8 mouse cellular contexts compared by ENCODE assay signal in the genomic region with DNA sequence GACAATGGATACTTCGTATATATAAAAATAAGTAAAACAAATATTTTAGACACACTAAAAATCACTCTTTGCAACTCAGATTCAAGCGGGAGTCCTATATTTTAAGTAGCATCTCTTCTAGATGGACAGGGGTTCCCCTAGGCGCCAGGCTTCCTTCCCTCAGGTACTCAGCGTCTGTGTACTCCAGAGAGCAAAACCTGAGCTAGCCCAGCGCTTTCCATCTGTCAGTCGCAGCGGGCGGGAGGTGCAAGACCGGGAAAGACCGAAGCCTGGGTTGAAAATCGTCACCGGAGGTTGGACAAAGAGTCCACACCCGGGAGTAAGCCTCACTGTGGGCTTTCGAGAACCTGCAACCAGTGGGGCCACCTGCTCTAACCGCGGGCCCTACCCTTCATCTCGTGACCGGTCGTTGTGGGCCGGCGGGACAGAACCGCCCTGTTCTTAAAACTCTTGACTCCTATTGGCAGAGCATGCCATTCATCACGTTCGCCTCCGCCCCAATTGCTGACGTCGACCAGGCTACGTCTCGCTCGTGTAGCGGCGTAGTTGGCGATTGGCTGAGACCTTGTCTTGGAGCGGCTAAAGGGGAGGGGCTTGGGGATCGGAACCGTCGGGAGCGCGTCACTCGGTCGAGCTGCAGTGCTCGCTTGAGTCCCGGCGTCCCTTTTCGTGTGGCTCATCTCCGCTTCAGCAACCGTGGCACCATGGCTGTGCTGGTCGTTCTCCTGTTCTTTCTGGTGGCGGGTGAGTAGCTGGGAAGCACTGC. TPM values are rescaled to one million over a fixed set of nuclear protein-coding genes. Genes with fewer than 3 reads are reported as not detected.
DNase-seq lines count a peak whose midpoint lies in the region; ATAC-seq and TF ChIP-seq lines count a peak whose summit lies in the region.

Gene Atp6ap2, plus strand, starts transcription at position 610 of the 766 bp plus-strand sequence.

- peaks cover 19% of the 10 kb centered on the region for H3K79me2 ChIP-seq in MEL (ENCODE audit: control insufficient read depth, insufficient read depth, low read length, poor library complexity)

- ATAC-seq in forebrain, postnatal 0 days, result peak; percentile 99
- ATAC-seq in lung, embryonic 15.5 days (ENCODE audit: borderline replicate concordance, extremely low read depth, low FRiP score, low TSS enrichment), result peak; percentile 99

- H3K9me3 ChIP-seq in MEL (replicated peaks; ENCODE audit: insufficient read depth, low read length), result no peaks in the 10 kb centered on the region
- no peaks in the 10 kb centered on the region for H3K9me3 ChIP-seq in forebrain, postnatal 0 days (ENCODE audit: low read length)
- no peaks in the 10 kb centered on the region for H3K9me3 ChIP-seq in lung, embryonic 15.5 days

- no peak for TF ChIP-seq CTCF in MEL (IDR thresholded peaks at IDR 0.05 in 2 of 3, conservative IDR thresholded peaks at IDR 0.05 in 1 of 3; ENCODE audit: control insufficient read depth in 1 of 3, insufficient read depth in 1 of 3, low read depth in 2 of 3, low read length in 3 of 3, poor library complexity in 1 of 3, severe bottlenecking in 1 of 3)
- no peak for TF ChIP-seq CTCF in cerebellum, adult 2 months (IDR thresholded peaks at IDR 0.05; ENCODE audit: borderline replicate concordance, insufficient read depth, low read depth, low read length)
- TF ChIP-seq CTCF in forebrain, postnatal 0 days (IDR thresholded peaks at IDR 0.05; ENCODE audit: low read depth), result no peak

- TF ChIP-seq RAD21 in MEL (IDR thresholded peaks at IDR 0.05; ENCODE audit: low read depth, low read length), result no peak

- H3K4me3 ChIP-seq in MEL (ENCODE audit: control insufficient read depth in 1 of 2, insufficient read depth in 1 of 2, low read depth in 2 of 2, low read length in 2 of 2), result peak within 1 kb of the TSS; percentile 70 to 96
- H3K4me3 ChIP-seq in cerebellum, adult 2 months (replicated peaks; ENCODE audit: insufficient read depth, low read depth, low read length), result peak within 1 kb of the TSS; percentile 77
- peak within 1 kb of the TSS; percentile 57 for H3K4me3 ChIP-seq in forebrain, postnatal 0 days (ENCODE audit: low read depth, low read length)
- peak within 1 kb of the TSS; percentile 76 for H3K4me3 ChIP-seq in lung, embryonic 15.5 days

- DNase-seq in MEL (ENCODE audit: low read depth, low spot score), result peak; percentile 99
- DNase-seq in cerebellum, adult 2 months, result peak; percentile 92 to 97
- peak; percentile 95 for DNase-seq in forebrain, postnatal 0 days
- peak; percentile 93 for DNase-seq in heart, postnatal 4 days
- peak; percentile 92 to 94 for DNase-seq in layer of hippocampus, adult 8-10 months (ENCODE audit: low spot score in 2 of 2)
- peak; percentile 90 for DNase-seq in ovary, adult 18-20 months (ENCODE audit: low spot score)
- DNase-seq in thymus, postnatal 0 days (ENCODE audit: low spot score), result peak; percentile 94

- no peaks in the 10 kb centered on the region for H3K27me3 ChIP-seq in MEL (ENCODE audit: control insufficient read depth in 1 of 2, insufficient read depth in 2 of 2, low read length in 2 of 2)
- no peaks in the 10 kb centered on the region for H3K27me3 ChIP-seq in cerebellum, adult 2 months (ENCODE audit: control insufficient read depth, insufficient read depth, low read length)
- H3K27me3 ChIP-seq in forebrain, postnatal 0 days (ENCODE audit: insufficient read depth, low read length), result no peaks in the 10 kb centered on the region
- 0 out of 2 replicates have a peak, but pooled peaks cover 5% of the 10 kb centered on the region for H3K27me3 ChIP-seq in lung, embryonic 15.5 days

- peak; percentile 84 to 95 for TF ChIP-seq POLR2A in MEL (IDR thresholded peaks at IDR 0.05; ENCODE audit: control insufficient read depth in 1 of 2, insufficient read depth in 1 of 2, low read depth in 1 of 2, low read length in 2 of 2, poor library complexity in 1 of 2)
- TF ChIP-seq POLR2A in cerebellum, adult 2 months (IDR thresholded peaks at IDR 0.05; ENCODE audit: borderline replicate concordance, insufficient read depth, low read length), result peak; percentile 83; the same call in 1 of the 2 replicates

- peaks cover 4 to 11% of the 10 kb centered on the region in 2 experiments for H3K4me1 ChIP-seq in MEL (ENCODE audit: control insufficient read depth in 1 of 2, insufficient read depth in 2 of 2, low read length in 2 of 2)
- peaks cover 6% of the 10 kb centered on the region; the same call in 1 of the 2 replicates for H3K4me1 ChIP-seq in cerebellum, adult 2 months (ENCODE audit: control insufficient read depth, insufficient read depth, low read length)
- H3K4me1 ChIP-seq in forebrain, postnatal 0 days (ENCODE audit: insufficient read depth), result no peaks in the 10 kb centered on the region
- peaks cover 4% of the 10 kb centered on the region; the same call in 1 of the 2 replicates for H3K4me1 ChIP-seq in lung, embryonic 15.5 days

- H3K4me2 ChIP-seq in forebrain, postnatal 0 days (ENCODE audit: low read depth), result peak within 1 kb of the TSS; percentile 49
- peak within 1 kb of the TSS; percentile 53 for H3K4me2 ChIP-seq in lung, embryonic 15.5 days

- peaks cover 0 to 13% of the 10 kb centered on the region in 2 experiments; a peak in 3 of 4 replicates for H3K36me3 ChIP-seq in MEL (ENCODE audit: control insufficient read depth in 1 of 2, insufficient read depth in 2 of 2, low read length in 2 of 2)
- H3K36me3 ChIP-seq in forebrain, postnatal 0 days (ENCODE audit: insufficient read depth), result no peaks in the 10 kb centered on the region
- H3K36me3 ChIP-seq in lung, embryonic 15.5 days, result no peaks in the 10 kb centered on the region

- WGBS in cerebellum, adult 2 months, result 11% methylated on average over 48 of the region's 49 CpGs
- 22% methylated on average over 49 of the region's 49 CpGs for WGBS in forebrain, postnatal 0 days
- WGBS in lung, embryonic 15.5 days, result 13% methylated on average over 49 of the region's 49 CpGs

- TF ChIP-seq EP300 in MEL (IDR thresholded peaks at IDR 0.05; ENCODE audit: low read depth in 1 of 2, low read length in 2 of 2), result no peak

- peak within 1 kb of the TSS; percentile 53 for H3K27ac ChIP-seq in MEL (ENCODE audit: control insufficient read depth, low read depth, low read length)
- peak within 1 kb of the TSS; percentile 68 for H3K27ac ChIP-seq in cerebellum, adult 2 months (ENCODE audit: insufficient read depth, low read length)
- H3K27ac ChIP-seq in forebrain, postnatal 0 days (ENCODE audit: low read depth, low read length), result peak within 1 kb of the TSS; percentile 82
- H3K27ac ChIP-seq in lung, embryonic 15.5 days, result peak within 1 kb of the TSS; percentile 41; the same call in 1 of the 2 replicates

- peak within 1 kb of the TSS; percentile 86 for H3K9ac ChIP-seq in MEL (ENCODE audit: control insufficient read depth, low read depth, low read length, poor library complexity, severe bottlenecking)
- H3K9ac ChIP-seq in forebrain, postnatal 0 days, result peak within 1 kb of the TSS; percentile 74
- H3K9ac ChIP-seq in lung, embryonic 15.5 days, result peak within 1 kb of the TSS; percentile 64

TF ChIP-seq in MEL, 35 proteins besides CTCF, POLR2A, EP300 and RAD21 (continues in another document):
- TF ChIP-seq ZMIZ1 (IDR thresholded peaks at IDR 0.05; ENCODE audit: low read depth, low read length) (peak; percentile 83), USF2 (IDR thresholded peaks at IDR 0.05; ENCODE audit: borderline replicate concordance in 1 of 2, insufficient read depth in 1 of 2, low read depth in 1 of 2, low read length in 2 of 2) (no peak), TBP (IDR thresholded peaks at IDR 0.05; ENCODE audit: low read depth, low read length) (peak; percentile 68; the same call in 1 of the 2 replicates), ETS1 (IDR thresholded peaks at IDR 0.05; ENCODE audit: low read depth, low read length) (0 out of 2 replicates have a peak, but pooled peaks have one; percentile 5), MAZ (IDR thresholded peaks at IDR 0.05; ENCODE audit: low read depth, low read length) (no peak), ELF1 (IDR thresholded peaks at IDR 0.05; ENCODE audit: low read depth, low read length) (no peak), POLR2AphosphoS5 (IDR thresholded peaks at IDR 0.05; ENCODE audit: borderline replicate concordance, low read depth, low read length) (no peak), MAFK (IDR thresholded peaks at IDR 0.05; ENCODE audit: borderline replicate concordance, low read depth, low read length) (no peak), MEF2A (IDR thresholded peaks at IDR 0.05; ENCODE audit: extremely low read depth, insufficient replicate concordance, low read depth, low read length, poor library complexity, severe bottlenecking) (no peak), KAT2A (conservative IDR thresholded peaks at IDR 0.05; ENCODE audit: low read depth, low read length) (no peak), RCOR1 (IDR thresholded peaks at IDR 0.05; ENCODE audit: low read depth, low read length) (no peak), GABPA (IDR thresholded peaks at IDR 0.05; ENCODE audit: low read depth, low read length) (no peak), CHD1 (IDR thresholded peaks at IDR 0.05; ENCODE audit: low read depth, low read length) (no peak), SIN3A (IDR thresholded peaks at IDR 0.05; ENCODE audit: low read length) (peak; percentile 39; the same call in 1 of the 2 replicates), HCFC1 (IDR thresholded peaks at IDR 0.05; ENCODE audit: low read depth, low read length) (peak; percentile 75), E2F4 (IDR thresholded peaks at IDR 0.05; ENCODE audit: borderline replicate concordance, low read depth, low read length) (no peak), POLR2AphosphoS2 (IDR thresholded peaks at IDR 0.05; ENCODE audit: low read length) (peak; percentile 66; the same call in 1 of the 2 replicates), ZKSCAN1 (IDR thresholded peaks at IDR 0.05; ENCODE audit: low read depth, low read length) (no peak), MXI1 (IDR thresholded peaks at IDR 0.05; ENCODE audit: low read depth, low read length) (peak; percentile 48), ZNF384 (IDR thresholded peaks at IDR 0.05; ENCODE audit: low read depth, low read length) (no peak), CHD2 (IDR thresholded peaks at IDR 0.05; ENCODE audit: low read length) (peak; percentile 45; the same call in 1 of the 2 replicates)

RNA-seq across cellular contexts. Expression of gene Atp6ap2, which starts in this region (rescaled TPM):
- total RNA-seq in MEL (2012; rRNA removed), result 54.9 and 56.4 TPM in 2 replicates
- 100 to 1,000 TPM in 1 of 2 experiments, 10 to 100 TPM in 1; 47.6 to 323 TPM for polyA plus RNA-seq in MEL (2012; ENCODE audit: insufficient read depth in 1 of 2, insufficient read length in 2 of 2, low read depth in 1 of 2, low replicate concordance in 2 of 2, missing spikeins in 1 of 2)
- polyA plus RNA-seq in cerebellum, adult 2 months (2012; rRNA removed), result 149 and 151 TPM in 2 replicates
- 146 and 154 TPM in 2 replicates for total RNA-seq in forebrain, postnatal 0 days (2014; rRNA removed)
- 191 and 228 TPM in 2 replicates for polyA plus RNA-seq in forebrain, postnatal 0 days (2015; fragmentation: Nextera tagmentation; extraction: Ambion mirVana)
- 10 to 100 TPM; 29.2 to 32.6 TPM for total RNA-seq in heart, postnatal 4 days (2021)
- total RNA-seq in layer of hippocampus, adult 8-10 months (2022), result 100 to 1,000 TPM; 175 to 206 (median 187) TPM
- polyA plus RNA-seq in lung, embryonic 15.5 days (2015; fragmentation: Nextera tagmentation; extraction: Ambion mirVana), result 85.8 and 92.9 TPM in 2 replicates
- polyA plus RNA-seq in thymus, postnatal 0 days (2015; fragmentation: Nextera tagmentation; extraction: Ambion mirVana), result 125 and 129 TPM in 2 replicates

Comparison
In these comparisons a context has a peak if more than half of its experiments do, and no peak if none do; other contexts are left out.
1. Peak in every context shown above with its lines: DNase-seq, ATAC-seq, H3K4me3 ChIP-seq and H3K27ac ChIP-seq.